Mouse (Mus musculus) ES-Bruce4 (cell line): ENCODE results near the gene BC051019. TPM values are rescaled to one million over a fixed set of nuclear protein-coding genes. Genes with fewer than 3 reads are reported as not detected.

Source experiments
- H3K27ac ChIP-seq: 2 replicates; pipeline ENCODE4 v1.5.1; 2012; ENCODE audit warnings: low read length, inconsistent platforms; ENCODE audit not compliant: insufficient read depth
- H3K27me3 ChIP-seq: 2 replicates; pipeline ENCODE4 v1.6.1; 2012; ENCODE audit warnings: mild to moderate bottlenecking, low read length, inconsistent platforms; ENCODE audit not compliant: control insufficient read depth, poor library complexity, insufficient read depth, severe bottlenecking
- H3K36me3 ChIP-seq: 2 replicates; pipeline ENCODE4 v1.6.1; 2012; ENCODE audit warnings: inconsistent platforms, mild to moderate bottlenecking, low read length, moderate library complexity; ENCODE audit not compliant: control insufficient read depth, poor library complexity, insufficient read depth, severe bottlenecking
- H3K4me1 ChIP-seq: one replicate; pipeline ENCODE4 v1.8.1; 2011; ENCODE audit warnings: low read length; ENCODE audit not compliant: control insufficient read depth, insufficient read depth
- H3K4me3 ChIP-seq: 2 replicates; pipeline ENCODE4 v1.5.1; 2011; ENCODE audit warnings: low read depth, mild to moderate bottlenecking, low read length
- H3K9ac ChIP-seq: 2 replicates; pipeline ENCODE4 v1.6.1; 2012; ENCODE audit warnings: low read depth, mild to moderate bottlenecking, inconsistent platforms; ENCODE audit not compliant: poor library complexity, severe bottlenecking
- H3K9me3 ChIP-seq: replicated peaks from 2 replicates; pipeline ENCODE4 v1.6.1; 2012; ENCODE audit warnings: mild to moderate bottlenecking, low read length, inconsistent platforms; ENCODE audit not compliant: control insufficient read depth, poor library complexity, insufficient read depth, severe bottlenecking
- CTCF ChIP-seq: IDR thresholded peaks from one replicate; pipeline ENCODE4 v1.8.1; 2011; ENCODE audit warnings: low read depth, low read length
- EP300 ChIP-seq: IDR thresholded peaks from 2 replicates; pipeline ENCODE4 v1.6.1; 2011; ENCODE audit warnings: low read depth, low read length; ENCODE audit not compliant: insufficient read depth
- POLR2A ChIP-seq: IDR thresholded peaks from one replicate; pipeline ENCODE4 v1.8.1; 2011; ENCODE audit warnings: low read length; ENCODE audit not compliant: insufficient read depth
- polyA plus RNA-seq: library from polyadenylated mRNA; stranded (reverse); fragments of >200 nt; gene quantifications from 2 replicates; pipeline ENCODE4 v1.2.4, GENCODE M21; 2011; ENCODE audit warnings: low read depth; ENCODE audit not compliant: missing spikeins, insufficient read depth, insufficient read length

BC051019 gene
- polyA plus RNA-seq, 1 experiment = not detected

GRCm38 (mm10) chr7:109754034-109754433 is 30.4 kb upstream of the BC051019 start:
- Histone ChIP-seq H3K4me1 (no peaks in the 10 kb centered on the region), H3K27me3 (no peaks in the 10 kb centered on the region), H3K9ac (no peak overlapping the region), H3K4me3 (no peak overlapping the region), H3K9me3 (no peaks in the 10 kb centered on the region), H3K36me3 (no peaks in the 10 kb centered on the region), H3K27ac (no peak overlapping the region)
- no peak for TF ChIP-seq POLR2A

DNA sequence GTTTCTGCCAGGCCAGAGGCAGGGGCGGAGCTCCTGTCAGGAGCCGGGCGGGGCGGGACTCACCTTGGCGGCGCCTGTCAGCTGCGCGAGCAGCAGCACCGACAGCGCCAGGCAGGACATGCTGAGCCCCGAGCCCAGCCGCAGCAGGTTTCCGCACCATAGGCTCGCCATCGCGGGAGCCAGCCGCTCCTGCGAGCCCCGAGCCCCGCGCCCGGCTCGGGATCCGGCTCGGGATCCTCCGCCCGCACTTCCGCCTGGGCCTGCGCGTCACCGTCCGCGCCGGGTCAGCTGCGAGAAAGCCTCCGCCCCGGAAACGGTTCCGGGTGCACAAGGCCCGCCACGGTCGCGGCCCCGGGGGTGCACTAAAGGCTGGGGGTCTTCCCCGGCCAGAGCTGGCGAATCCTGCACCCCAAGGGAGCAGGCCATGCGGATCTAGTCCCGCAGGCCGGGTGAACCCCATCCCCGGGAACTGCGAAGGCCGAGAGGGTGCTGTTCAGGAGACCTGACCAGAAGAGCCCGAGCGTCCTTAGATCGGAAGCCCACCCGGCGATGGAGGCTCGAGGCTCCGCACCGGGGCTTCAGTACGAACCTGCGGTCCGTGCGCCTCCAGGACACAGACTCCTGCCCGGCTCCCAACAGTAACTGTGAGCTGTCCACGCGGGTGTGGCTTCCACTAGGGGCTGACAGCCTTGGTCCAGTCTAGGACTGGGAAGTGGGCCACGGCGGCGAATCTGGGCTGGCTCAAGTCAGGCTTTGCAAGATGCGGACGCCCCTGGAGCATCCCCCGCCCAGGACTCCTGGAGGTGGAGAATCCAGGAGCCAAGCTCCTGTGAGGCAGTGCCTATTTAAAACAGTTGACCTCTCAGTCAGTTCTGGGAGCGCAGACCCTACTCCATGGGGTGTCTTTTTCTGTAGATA is 28.6 kb upstream of the BC051019 start, which contains the start of gene Tmem9b:
TSS of gene Tmem9b (minus strand) at position 868 of the 918 bp plus-strand sequence.
- Histone ChIP-seq H3K27ac (no peak within 1 kb of the TSS), H3K9ac (peak within 1 kb of the TSS; percentile 88), H3K9me3 (no peaks in the 10 kb centered on the region), H3K4me1 (no peaks in the 10 kb centered on the region), H3K36me3 (no peaks in the 10 kb centered on the region), H3K4me3 (peak within 1 kb of the TSS; percentile 90), H3K27me3 (no peaks in the 10 kb centered on the region)
- TF ChIP-seq CTCF (no peak), POLR2A (no peak), EP300 (no peak)

DNA sequence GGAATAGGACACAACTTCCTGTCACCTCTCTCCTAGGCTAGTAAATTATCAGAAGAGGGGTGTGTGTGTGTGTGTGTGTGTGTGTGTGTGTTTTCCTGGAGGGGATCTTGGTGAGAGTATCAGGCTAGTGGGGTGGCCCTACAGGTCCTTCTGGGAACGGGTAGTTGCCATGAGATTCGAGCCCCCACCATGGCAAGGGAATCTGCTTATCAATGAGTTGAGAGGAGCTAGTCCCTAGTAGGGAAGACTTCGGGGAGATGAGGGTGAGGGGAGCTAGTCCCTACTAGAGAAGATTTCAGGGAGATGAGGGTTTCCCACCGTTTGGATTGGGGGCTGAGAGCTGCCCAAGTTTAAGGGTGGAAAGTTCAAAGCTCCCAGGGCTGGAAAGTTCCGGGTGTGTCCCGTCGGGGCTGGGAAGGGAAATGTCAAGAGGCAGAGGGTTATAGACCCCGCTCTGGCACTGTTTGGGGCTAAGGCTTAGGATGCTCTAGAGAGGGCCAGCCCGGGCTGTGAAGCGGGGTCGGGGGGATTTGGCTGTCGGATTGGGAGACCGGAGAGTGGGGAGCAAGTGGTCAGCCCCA is 27.9 kb upstream of the BC051019 start:
- H3K4me3 ChIP-seq = peak overlapping the region; percentile 90
- TF ChIP-seq EP300 = no peak
- no peak for TF ChIP-seq POLR2A
- no peak for TF ChIP-seq CTCF
- peak overlapping the region; percentile 88 for H3K9ac ChIP-seq
- H3K4me1 ChIP-seq = no peaks in the 10 kb centered on the region
- H3K36me3 ChIP-seq = no peaks in the 10 kb centered on the region
- H3K27ac ChIP-seq = no peak overlapping the region
- H3K9me3 ChIP-seq = no peaks in the 10 kb centered on the region
- H3K27me3 ChIP-seq = no peaks in the 10 kb centered on the region

- Histone ChIP-seq H3K9ac (no peak overlapping the region), H3K4me3 (no peak overlapping the region), H3K36me3 (no peaks in the 10 kb centered on the region), H3K27ac (no peak overlapping the region), H3K27me3 (no peaks in the 10 kb centered on the region), H3K9me3 (no peaks in the 10 kb centered on the region), H3K4me1 (no peaks in the 10 kb centered on the region)
- TF ChIP-seq CTCF (no peak), EP300 (no peak), POLR2A (no peak)
Observed at GRCm38 (mm10) chr7:109747747-109748146, 24.1 kb upstream of the BC051019 start.

DNA sequence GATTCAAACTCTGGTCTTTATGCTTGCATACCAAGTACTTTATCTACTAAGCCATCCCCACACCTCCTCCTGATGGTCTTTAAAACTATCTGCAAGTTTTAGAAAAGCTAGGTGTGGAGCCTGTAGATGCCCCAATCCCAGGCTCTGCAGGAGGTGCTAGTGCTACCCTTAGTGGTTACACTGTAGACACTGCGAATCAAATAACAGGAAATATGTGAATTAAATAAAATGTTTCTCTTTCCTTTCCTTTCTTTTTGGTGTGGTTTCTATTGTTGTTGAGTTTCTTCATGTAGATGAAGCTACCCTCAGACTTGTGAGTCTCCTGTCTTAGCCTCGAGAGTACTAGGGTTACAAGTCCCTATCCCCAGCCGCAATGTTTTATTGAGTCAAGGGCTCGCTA is 18.1 kb upstream of the BC051019 start:
- Histone ChIP-seq H3K9me3 (no peaks in the 10 kb centered on the region), H3K4me1 (no peaks in the 10 kb centered on the region), H3K4me3 (no peak overlapping the region), H3K9ac (no peak overlapping the region), H3K36me3 (no peaks in the 10 kb centered on the region), H3K27ac (no peak overlapping the region), H3K27me3 (no peaks in the 10 kb centered on the region; the same call in 1 of the 2 replicates)
- TF ChIP-seq POLR2A = no peak
- TF ChIP-seq EP300 = no peak
- TF ChIP-seq CTCF = no peak

DNA sequence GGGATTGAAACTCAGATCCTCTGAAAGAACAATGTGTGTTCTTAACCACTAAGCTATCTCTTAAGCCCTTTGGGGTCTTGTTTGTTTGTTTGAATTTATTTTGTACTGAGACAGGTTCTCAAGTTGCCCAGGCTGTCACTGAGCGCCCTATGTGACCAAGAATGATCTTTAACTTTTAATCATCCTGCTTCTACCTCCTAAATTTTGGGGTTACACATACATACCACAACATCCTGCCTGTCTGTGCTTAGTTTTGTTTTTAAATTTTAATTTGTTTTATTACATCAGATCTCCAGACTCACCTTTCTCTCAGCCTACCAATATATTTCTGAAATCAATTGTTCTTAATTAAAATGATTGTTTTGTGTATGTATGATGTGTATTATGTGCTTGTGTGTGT is 17.4 kb upstream of the BC051019 start:
- no peaks in the 10 kb centered on the region for H3K9me3 ChIP-seq
- no peak overlapping the region for H3K27ac ChIP-seq
- TF ChIP-seq EP300 = no peak
- TF ChIP-seq CTCF = no peak
- TF ChIP-seq POLR2A = no peak
- H3K36me3 ChIP-seq = no peaks in the 10 kb centered on the region
- no peak overlapping the region for H3K4me3 ChIP-seq
- H3K27me3 ChIP-seq = no peaks in the 10 kb centered on the region; the same call in 1 of the 2 replicates
- no peak overlapping the region for H3K9ac ChIP-seq
- H3K4me1 ChIP-seq = no peaks in the 10 kb centered on the region
